ENCODE assay signal across 19 mouse cellular contexts in genomic region chr12:79620693-79621092, GRCm38 (mm10).
"Had no signal": no experiment of that assay in that cellular context is flagged by ENCODE, and none has a peak within 500 bp of the region (broad histone marks: within the 10 kb centered on the region; RNA-seq: fewer than 3 reads in every experiment).

No protein-coding gene starts in this region.

- ATAC-seq: midbrain, embryonic 13.5 days; midbrain, embryonic 16.5 days had no signal

- H3K27me3 ChIP-seq: liver, embryonic 13.5 days; lung, embryonic 15.5 days; megakaryocyte, embryonic 14.5 days; midbrain, embryonic 13.5 days; neural tube, embryonic 13.5 days had no signal

- H3K9ac ChIP-seq: liver, embryonic 13.5 days; lung, embryonic 15.5 days; midbrain, embryonic 13.5 days; neural tube, embryonic 13.5 days had no signal

- H3K36me3 ChIP-seq: liver, embryonic 13.5 days; lung, embryonic 15.5 days; midbrain, embryonic 10.5 days; midbrain, embryonic 13.5 days; neural tube, embryonic 13.5 days had no signal

- H3K4me2 ChIP-seq: liver, embryonic 13.5 days; lung, embryonic 15.5 days; midbrain, embryonic 13.5 days; neural tube, embryonic 13.5 days had no signal

- DNase-seq: kidney, adult 18-20 months; kidney, adult 9 months; kidney, postnatal 14 days; kidney, postnatal 4 days; layer of hippocampus, adult 9-11 months; layer of hippocampus, postnatal 36 days; liver, embryonic 13.5 days; lung, postnatal 10 days; lung, postnatal 36 days; thymus, adult 18-20 months; thymus, postnatal 36 days had no signal

- H3K27ac ChIP-seq: left cerebral cortex, adult 2 months; liver, embryonic 13.5 days; lung, embryonic 15.5 days; midbrain, embryonic 10.5 days; midbrain, embryonic 13.5 days; neural tube, embryonic 13.5 days had no signal

- H3K9me3 ChIP-seq: liver, embryonic 13.5 days; lung, embryonic 15.5 days; megakaryocyte, embryonic 14.5 days; midbrain, embryonic 10.5 days; midbrain, embryonic 13.5 days; neural tube, embryonic 13.5 days had no signal

- H3K4me3 ChIP-seq: left cerebral cortex, adult 2 months; liver, embryonic 13.5 days; lung, embryonic 15.5 days; megakaryocyte, embryonic 14.5 days; midbrain, embryonic 10.5 days; midbrain, embryonic 13.5 days; myocyte; neural tube, embryonic 13.5 days had no signal
